Mouse (Mus musculus) left cerebral cortex, adult 18-20 months (tissue): Measurements from ENCODE around the gene Rnf38. TPM values are rescaled to one million over a fixed set of nuclear protein-coding genes. Genes with fewer than 3 reads are reported as not detected.

Source experiments
- DNase-seq, 2 experiments: peaks; one replicate each; pipeline ENCODE4 v3.0.0; 2021 to 2022; ENCODE audit warnings: low spot score in 2 of 2, mixed read lengths in 1 of 2
- long read RNA-seq, 2 experiments: library from polyadenylated mRNA; stranded (forward); transcript quantifications; one replicate each; pipeline ENCODE4 v2.0.0; 2021
- total RNA-seq, 2 experiments: library from RNA; stranded (reverse); gene quantifications; 2 replicates each; pipeline ENCODE4 v1.2.3; 2021

Rnf38 gene
- 10 to 100 TPM; 56.1 to 61.6 TPM for total RNA-seq
- long read RNA-seq, experiment 1, partial matches to known transcripts: 5 of 12 reads
- long read RNA-seq, experiment 1, other reads (novel, unspliced or antisense): 6 of 12 reads
- long read RNA-seq, experiment 2, partial matches to known transcripts: 0 of 4 reads
- long read RNA-seq, experiment 2, other reads (novel, unspliced or antisense): 4 of 4 reads

- no peak for DNase-seq
These were observed at the start of gene Rnf38 for GRCm38 (mm10) chr4:44233713-44234003. Gene Rnf38 (minus strand): TSS chr4:44233789.

DNA sequence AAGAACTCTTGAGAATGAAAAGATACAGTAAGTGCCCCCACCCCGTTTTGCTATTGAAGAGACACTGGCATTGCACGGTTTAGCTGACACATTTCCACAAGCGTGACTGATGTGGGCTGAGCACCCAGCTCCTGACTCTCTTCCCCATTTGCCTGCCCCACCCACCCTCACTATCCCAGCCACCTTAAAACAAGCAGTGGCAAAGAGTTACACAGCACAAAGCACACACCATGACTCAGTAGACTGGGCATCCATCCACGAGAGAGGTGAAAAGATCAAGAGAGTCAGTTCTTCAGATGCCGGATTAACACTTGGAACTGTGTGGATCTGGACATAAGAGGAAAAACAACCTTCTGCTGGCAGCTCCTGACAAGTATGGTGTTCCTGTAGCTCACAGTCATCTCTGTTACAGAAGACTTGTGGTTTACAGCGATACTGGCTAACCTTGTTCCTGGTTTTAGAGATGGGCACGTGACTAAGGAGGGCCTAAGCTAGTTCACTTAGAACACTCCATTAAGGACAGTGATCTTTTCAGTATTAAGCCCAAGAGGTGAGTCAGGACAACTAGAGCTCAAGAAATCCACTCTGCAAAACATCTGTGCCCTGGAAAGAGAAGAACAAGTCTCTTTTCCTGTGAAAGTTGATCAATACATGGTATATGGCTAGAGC is 48.1 kb upstream of the Rnf38 start:
- DNase-seq: no peak

GRCm38 (mm10) chr4:44271134-44271533 is 37.5 kb upstream of the Rnf38 start:
- DNase-seq: no peak

DNA sequence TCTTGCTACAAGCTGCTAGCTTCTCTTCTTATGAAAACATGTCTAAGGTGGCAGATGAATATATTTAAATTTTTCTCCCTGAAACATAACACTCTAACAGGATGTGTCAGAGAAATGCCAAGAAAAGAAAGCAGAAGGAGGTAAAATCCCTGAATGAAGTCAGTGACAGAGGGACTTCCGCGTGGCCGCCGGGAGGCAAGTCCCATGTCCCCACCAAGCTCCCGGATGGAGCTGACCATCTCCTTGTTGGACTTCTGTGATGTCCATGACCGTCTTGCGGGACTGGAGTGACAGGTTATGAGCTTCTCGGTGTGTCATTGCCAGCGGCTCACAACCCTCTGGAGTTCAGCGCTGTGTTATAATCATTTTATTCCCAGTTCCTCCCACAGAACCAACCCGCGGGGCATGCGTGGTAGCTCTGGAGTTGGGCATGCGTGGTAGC is 35.8 kb upstream of the Rnf38 start:
- DNase-seq: peak; percentile 39 to 70

GRCm38 (mm10) chr4:44267437-44267836 is 33.8 kb upstream of the Rnf38 start:
- DNase-seq: no peak

GRCm38 (mm10) chr4:44265500-44265899 is 31.9 kb upstream of the Rnf38 start:
- DNase-seq: no peak

- no peak for DNase-seq
These were observed 26.7 kb upstream of the Rnf38 start for GRCm38 (mm10) chr4:44260244-44260643.

DNA sequence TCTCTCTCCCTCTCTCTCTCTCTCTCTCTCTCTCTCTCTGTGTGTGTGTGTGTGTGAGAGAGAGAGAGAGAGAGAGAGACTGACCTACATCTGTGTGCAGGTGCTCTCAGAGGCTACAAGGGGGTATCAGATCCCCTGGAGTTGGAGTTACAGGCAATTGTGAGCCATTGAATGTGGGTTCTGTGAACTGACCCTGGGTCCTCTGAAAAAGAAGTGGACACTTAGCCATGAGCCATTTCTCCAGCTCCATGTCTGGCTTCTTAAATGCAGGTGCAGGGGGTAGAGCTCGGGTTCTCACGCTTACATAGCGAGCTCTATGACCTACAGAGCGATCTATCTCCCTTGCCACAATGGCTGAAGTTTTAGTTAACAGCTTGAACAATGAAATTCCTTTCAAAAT is 25.5 kb upstream of the Rnf38 start:
- no peak for DNase-seq

DNA sequence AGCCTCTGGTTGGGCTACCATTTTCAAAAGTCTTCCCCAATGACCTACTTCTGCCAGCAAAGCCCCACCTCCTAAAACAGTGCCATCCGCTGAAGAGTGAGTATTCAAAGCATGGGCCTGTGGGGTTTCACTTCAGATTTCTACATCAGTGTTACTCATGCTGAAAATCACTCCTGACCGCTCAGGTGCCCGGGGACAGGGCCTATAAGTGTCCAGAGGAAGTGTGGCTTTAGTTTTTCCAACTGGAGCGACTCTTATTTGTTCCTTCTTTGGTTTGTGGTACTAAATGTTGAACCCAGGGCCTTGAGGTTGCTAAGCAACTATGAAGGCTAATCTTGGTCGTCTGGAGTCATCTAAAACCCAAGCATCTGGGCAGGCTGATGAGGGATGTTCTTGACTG is 21.0 kb upstream of the Rnf38 start:
- DNase-seq: no peak

GRCm38 (mm10) chr4:44253191-44253590 is 19.6 kb upstream of the Rnf38 start:
- DNase-seq: no peak

DNA sequence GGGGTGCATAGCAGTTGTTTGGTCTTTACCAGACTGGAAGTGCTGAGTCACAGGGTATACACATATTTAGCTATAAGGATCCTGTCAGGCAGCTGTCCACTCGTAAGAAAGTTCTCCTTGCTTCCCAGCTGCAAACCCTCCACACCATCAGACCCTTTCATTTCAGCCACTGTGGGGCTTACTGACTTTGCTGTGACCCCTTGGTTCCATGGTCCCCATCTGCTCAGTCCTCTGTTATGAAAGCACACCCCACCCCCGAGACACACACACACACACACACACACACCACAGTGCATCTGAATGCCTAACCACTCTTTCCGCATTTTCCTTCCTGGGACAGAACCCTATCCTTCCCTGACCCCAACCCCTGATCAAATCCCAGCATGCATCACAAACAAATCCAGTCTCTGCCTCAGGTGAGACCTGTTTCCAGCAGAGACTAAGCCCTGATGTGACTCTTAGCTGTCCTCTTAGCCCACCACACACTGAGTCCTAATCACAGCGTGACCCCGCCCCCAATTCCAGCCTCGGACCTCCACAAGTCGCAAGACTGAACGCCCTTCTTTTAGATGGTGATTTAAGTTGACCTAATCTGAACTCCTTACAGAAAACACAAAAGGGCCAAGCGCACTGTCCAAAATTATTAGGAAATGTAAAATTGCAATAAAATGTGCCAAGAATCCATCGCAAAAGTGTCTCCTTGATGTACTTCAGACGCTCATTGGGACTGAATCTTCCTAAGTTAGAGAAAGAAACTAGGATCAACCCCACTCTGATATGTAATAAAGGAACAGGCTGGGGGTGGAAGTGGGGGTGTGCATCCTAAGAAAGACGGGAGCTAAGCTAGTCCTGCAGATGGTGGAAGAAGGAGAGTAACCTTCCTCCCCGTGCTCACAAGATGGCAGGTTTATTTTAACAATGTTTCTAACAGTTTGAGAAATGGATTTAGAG is 18.7 kb upstream of the Rnf38 start:
- DNase-seq: peak; percentile 42 to 60

DNA sequence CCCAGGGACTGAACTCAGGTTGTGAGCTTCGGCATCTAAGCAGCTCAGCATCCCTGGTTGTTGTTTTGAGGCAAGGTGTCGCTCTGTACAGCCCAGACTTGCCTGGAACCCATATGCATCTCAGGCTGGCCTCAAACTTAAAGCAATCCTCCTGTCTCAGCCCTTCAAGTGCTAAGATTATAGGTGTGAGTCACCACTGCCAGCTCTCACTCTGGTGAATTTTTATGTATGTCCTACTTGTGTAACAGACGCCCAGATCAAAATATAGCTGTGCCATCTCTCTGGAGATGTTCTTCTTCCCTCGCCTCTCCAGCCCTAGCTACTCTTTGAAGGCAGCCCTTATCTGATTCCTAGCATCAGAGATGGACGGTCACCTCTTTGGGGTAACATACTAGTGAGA is 17.9 kb upstream of the Rnf38 start:
- no peak for DNase-seq

GRCm38 (mm10) chr4:44249705-44250104 is 16.1 kb upstream of the Rnf38 start:
- DNase-seq: no peak

DNA sequence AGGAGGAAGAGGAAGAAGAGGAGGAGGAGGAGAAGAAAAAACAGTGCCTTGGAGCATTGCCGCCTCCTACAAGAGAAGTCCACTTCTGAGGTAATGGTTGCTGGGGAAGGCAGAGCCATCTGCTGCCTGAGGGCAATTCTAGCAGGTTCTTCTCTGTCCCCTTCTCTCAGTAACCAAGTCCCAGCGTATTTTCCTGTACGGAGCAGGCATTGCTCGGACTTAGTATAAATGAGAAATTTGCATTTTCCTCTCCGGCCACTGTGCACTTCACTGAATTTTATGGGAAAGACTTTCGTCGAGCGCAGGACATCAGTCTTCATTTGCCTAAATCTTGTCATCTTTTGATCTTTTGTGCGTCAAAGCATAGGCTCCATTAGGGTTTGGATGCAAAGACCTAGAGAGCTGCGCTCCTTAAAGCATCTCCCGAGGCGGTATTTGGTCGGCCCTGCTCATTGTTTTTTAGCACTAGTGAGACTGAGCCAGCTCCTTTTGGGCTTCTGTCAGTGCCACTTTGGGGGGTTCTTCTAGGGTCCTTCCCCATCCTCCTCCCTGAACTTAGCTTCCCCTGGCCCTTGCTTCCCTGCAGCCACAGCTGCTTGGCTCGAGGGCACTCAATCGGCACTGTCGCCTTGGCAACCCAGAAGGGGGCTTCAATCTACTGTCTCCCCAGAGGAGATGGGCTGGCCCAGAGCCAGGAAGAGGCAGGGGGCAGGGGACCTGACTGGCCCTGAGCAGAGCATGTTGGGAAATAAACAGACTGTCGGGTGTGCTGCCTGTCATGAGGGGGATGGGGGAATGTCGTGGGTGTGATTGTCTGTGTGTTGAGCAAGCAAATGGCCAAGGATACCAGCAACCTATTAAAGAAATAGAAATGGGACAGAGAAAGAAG is 13.7 kb upstream of the Rnf38 start:
- DNase-seq: no peak

GRCm38 (mm10) chr4:44246285-44246684 is 12.7 kb upstream of the Rnf38 start:
- no peak for DNase-seq

GRCm38 (mm10) chr4:44241638-44242037 is 8.0 kb upstream of the Rnf38 start:
- no peak for DNase-seq

DNA sequence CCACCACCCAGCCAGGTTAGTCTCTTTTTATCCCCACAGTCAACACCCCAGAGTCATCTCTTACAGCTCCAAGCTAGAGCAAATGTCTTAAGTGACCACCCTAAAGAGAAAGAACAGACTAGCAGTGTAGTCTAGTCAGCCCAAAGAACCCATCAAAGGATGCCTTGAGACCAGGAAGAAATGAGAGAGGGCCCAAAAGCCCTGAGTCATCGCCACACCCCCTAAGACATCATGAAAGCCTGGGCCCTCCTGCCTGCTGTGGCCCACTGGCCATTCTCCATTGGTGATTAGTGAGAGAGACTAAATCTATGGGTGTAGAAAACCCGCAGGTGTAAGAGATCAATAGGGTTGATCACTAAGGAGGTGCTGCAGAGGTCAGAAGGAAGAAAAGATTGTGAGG is 2.4 kb upstream of the Rnf38 start:
- DNase-seq: no peak

DNA sequence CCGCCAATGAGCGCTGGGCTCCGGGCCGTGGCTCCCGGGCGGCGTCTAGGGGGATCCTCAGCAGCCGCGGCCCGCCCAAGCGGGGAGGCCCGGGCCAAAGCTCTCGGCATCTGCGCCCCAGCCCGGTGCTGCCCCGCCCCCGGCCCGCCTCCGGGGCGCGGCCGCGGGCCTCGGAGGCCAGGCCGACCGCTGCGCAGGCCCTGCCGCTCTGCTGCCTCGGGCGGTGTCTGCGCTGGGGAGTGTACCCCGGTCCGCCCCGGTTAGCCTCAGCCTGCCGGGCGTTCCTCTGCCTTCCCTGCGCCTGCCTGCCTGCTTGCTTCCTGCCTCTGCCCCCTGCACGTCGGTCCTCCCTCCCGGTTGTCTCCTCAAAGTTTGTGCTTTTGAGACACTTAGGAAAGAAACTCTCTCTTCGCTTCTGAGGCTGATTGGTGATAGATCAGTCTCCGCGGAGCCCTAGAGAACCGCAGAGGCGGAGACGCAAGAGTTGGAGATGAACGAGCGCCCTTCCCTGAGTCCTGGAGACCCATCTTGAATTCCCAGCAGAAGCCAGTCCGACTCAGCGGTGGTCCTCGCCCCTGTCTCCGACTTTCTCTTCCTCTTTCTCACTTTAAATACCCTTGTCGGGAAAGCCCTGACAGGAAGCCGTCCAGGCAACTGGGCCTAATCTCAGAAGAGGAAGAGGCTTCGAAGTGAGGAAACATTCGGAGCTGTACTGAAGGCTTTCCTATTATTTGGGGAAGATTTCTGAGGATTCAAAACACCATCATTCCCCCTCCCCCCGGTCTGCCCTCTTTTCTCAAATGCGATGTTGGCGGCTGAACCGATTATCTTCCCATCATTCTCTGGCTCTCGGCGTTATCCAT is 646 bp upstream of the Rnf38 start:
- peak; percentile 75 to 91 for DNase-seq

DNA sequence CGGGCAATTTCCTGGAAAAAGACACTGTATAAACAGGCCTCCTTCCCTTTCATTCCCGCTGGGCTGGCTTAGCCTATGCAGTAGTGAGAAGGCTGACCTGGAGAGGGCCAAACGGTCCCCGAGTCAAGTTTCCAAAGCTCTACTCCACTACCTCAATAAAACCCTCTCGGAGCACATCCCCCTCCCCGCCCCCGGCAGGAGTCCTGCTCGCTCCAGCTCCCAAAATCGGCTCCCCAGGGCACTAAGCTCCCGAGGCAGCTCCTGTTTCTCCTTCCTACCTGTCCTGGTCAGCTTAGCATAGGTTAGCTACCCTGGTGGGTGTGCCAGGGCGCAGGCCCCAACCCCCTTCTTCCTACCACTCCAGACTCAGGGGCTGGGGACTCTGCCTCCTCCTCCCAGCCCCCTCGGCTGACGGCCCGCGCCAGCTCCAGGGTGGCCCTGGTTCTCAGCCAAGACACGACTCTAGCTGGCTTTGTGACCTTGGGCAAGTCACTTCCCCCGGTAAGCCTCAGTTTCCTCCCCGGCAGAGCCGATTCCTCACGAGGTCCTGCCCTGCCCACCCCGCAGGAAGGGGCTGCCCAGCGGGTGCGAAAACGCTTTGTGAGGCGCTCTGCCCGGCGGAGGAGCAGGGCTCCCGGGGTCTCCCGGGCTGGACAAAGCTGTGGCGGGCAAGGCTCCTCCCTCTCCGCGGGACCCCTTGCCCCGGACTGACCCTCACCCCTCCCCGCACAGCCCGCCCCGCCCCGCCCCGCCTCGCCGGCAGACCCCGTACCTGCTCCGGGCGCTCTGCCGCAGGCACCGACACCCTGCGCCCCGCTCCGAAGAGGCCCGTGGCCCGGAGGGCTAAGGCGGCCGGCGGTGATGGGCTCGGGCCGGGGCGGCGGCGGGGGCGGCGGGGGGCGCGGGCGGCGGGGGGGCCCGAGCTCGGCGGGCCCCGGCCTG is 547 bp downstream of the Rnf38 start:
- peak; percentile 39 to 54 for DNase-seq
